Mouse (Mus musculus): ENCODE data around the gene Tns1.

The Tns1 gene

DNA sequence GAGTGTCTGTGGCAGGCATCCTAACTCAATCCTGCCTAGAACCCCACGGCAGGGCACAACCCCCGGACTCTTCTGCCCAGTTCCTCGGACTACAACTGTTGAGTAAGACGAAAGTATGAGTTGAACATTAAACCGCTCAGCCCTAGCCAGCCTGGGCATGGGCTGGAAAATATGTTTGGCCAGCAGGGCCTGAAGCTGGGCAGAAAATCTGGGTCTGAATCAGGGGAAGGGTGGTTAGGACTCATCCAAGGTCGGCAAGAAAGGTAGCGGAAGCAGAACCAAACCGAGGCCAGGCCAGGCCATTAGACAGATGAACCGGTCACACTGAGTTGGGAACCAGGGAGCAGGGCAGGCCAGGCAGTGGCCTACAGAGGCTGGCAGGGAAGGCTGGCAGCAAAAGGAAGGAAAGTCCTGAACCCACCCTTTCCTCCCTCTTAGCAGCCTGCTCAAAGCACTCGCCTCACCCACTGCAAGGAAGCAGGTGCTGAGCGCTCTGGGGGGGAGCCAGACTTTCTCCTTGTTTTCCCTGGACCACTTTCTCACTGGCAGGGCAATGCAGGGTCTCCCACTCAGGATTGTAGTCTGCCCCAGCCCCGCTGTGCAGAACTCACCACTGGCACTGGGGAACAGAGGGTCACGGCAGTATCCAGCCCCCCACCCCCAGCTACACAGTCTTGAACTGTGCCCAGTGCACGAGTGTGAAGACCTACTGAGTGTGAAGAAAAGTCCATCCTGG, 110.8 kb downstream of the Tns1 start:
- no peak for DNase-seq (ENCODE audit: low spot score)

DNA sequence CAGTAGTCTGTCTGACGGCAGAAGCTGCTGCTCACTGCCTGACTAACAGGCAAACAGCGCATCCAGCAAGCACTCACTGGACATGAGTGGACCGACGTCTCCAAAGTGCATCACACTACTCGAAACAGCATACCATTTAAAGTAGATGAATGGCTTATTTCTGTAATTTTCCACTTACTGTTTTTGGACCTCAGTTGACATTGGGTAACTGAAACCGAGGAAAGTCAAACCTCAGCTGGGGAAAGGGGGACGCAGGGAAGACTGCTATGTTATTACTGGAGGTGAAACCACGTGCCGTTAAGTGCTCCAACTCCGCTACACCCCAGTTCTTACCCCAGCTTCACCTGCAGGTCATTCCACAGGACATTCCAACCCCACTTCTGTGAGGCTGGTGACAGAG, 111.5 kb downstream of the Tns1 start:
- DNase-seq (ENCODE audit: low spot score): no peak

GRCm38 (mm10) chr1:74009495-74009894, 114.8 kb downstream of the Tns1 start:
- DNase-seq (ENCODE audit: low spot score): no peak

- DNase-seq (ENCODE audit: low spot score): no peak
Measured at GRCm38 (mm10) chr1:74008966-74009365, 115.3 kb downstream of the Tns1 start.

- no peak for DNase-seq (ENCODE audit: low spot score)
Measured at GRCm38 (mm10) chr1:74008498-74008897, 115.8 kb downstream of the Tns1 start.

GRCm38 (mm10) chr1:74007398-74008050, 116.7 kb downstream of the Tns1 start:
- DNase-seq (ENCODE audit: low spot score): no peak

GRCm38 (mm10) chr1:74005020-74005419, 119.2 kb downstream of the Tns1 start:
- no peak for DNase-seq (ENCODE audit: low spot score)

- no peak for DNase-seq (ENCODE audit: low spot score)
Measured at GRCm38 (mm10) chr1:74003723-74004122, 120.5 kb downstream of the Tns1 start.

DNA sequence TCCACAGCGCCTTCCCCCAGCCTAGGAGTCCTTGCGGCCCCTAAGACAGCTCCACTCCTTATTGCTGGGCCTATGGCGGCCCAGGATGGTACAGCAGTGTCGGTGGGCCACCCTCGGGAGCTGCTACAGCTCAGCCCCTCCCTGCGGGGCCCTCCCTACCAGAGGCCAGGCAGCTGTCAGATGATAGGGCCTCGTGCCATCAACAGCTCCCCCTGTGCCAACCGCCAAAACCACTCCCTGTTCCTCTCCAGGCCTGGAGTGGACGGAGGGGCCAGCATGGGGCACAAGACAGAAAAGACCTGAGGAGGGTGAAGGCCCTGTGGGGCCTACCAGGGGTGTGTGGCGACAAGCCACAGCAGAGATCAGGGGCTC, 122.8 kb downstream of the Tns1 start:
- no peak for DNase-seq (ENCODE audit: low spot score)

- peak; percentile 69 for DNase-seq (ENCODE audit: low spot score)
Measured at GRCm38 (mm10) chr1:74000810-74001448, 123.3 kb downstream of the Tns1 start.

GRCm38 (mm10) chr1:74000191-74000651, 124.0 kb downstream of the Tns1 start:
- DNase-seq (ENCODE audit: low spot score): peak; percentile 43

DNA sequence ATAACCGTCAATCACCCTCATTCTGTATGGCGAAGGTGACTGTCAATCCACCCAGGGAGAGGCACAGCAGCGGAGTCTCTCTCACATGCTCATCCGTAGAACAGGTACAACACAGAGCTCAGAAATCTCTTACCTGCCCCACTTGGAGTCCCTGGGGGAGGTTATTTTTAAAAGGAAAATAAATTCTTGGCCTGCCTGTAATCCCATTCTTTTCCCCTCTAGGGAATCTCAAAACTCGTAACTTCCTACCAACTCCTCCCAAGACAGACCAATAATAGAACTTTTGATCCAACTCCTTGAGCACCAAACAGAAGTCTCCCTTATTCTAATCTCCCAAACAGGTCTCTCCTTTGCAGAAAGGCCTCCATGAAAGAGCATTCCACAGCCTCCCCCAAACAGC, 124.7 kb downstream of the Tns1 start:
- no peak for DNase-seq (ENCODE audit: low spot score)

GRCm38 (mm10) chr1:73998925-73999375, 125.3 kb downstream of the Tns1 start:
- DNase-seq (ENCODE audit: low spot score): no peak

DNA sequence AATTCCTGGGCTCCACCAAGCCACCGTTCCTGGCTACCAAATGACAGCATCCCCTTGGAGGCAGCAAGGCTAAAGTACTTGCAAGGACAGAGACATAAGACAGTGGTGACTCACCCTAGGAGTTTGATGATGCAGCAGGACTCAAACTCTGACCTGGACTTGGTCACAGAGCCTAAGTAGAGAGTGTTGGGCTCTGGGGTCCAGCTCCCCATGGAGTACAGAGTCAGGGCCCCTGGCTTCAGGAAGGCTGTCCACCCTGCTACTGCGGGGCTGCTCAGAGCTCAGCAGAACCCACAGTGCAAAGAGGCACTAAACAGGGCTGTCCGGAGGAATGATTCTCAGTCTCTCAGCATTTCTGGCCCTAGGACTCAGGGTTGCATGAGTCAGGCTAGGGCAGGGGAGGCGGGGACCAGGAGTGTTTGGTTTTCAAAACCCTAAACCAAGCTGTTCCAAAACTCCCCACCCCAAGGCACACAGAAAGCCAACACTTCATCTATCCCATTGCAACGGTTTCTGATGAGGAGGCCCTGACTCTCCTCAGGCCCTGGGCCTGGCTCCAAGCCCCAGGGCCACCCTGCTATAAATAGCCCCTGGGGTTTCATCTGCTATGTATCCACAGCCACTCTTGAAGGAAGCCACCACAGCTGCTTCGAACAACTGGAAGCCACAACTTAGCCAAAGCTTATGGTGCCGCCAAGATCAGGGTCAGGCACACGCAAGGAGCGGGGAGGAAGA, 126.0 kb downstream of the Tns1 start:
- no peak for DNase-seq (ENCODE audit: low spot score)

DNA sequence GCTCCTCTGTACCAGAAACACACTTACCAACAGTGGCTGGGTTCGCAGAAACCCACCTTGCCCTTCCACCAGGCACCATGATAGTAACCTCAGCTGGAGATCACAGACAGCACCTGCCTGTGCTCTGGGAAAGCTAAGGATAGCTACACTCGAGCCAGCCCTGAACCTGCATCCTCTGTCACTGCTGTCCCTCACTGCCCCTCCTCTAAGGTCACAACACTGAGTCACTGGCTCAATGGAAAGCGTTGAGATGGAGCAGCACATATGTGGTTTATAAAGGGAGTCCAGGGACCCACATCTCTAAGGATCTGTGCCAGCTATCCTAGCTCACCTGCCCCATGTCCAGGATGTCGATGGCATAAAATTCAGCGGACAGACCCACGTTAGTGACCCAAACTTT, 126.9 kb downstream of the Tns1 start:
- no peak for DNase-seq (ENCODE audit: low spot score)

DNA sequence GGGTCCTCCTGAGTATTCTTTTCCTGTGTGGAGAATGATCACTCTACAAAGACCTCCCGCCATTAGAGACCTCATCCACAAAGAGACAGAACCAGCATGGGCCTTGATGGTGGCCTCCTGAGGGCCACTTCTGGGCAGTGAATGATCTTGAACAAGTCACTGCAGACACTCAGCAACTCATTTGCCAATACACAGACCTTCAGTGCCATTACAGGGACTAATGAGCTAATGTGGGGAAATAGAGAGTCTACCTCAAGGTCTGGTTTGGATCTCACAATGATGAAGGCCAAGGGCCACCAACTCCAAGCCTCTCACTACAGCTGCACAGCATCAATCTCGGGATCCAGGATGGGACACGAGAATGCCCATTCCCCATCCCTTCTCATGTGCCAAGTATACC, 127.6 kb downstream of the Tns1 start:
- no peak for DNase-seq (ENCODE audit: low spot score)

DNA sequence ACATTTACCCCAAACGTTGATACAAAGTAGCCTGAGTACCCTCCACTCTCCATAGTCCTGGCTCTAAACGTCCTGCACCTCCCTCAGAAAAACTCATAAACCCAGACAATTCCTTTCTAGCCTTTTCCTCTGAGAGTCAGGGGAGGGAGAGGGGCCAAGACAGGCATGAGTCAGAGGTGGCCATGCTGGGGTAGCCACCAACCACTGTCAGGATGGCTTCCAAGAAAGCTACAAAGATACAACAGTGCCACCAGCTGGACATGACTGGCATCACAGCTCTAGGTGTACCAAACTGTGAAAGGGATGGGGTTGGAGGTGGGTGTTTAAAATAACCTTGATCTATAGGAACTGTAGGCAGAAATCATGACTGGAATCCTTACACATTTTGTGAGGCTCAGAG, 128.0 kb downstream of the Tns1 start:
- DNase-seq (ENCODE audit: low spot score): peak; percentile 83

- DNase-seq (ENCODE audit: low spot score): no peak
Measured at GRCm38 (mm10) chr1:73995063-73995810, 129.0 kb downstream of the Tns1 start.

DNA sequence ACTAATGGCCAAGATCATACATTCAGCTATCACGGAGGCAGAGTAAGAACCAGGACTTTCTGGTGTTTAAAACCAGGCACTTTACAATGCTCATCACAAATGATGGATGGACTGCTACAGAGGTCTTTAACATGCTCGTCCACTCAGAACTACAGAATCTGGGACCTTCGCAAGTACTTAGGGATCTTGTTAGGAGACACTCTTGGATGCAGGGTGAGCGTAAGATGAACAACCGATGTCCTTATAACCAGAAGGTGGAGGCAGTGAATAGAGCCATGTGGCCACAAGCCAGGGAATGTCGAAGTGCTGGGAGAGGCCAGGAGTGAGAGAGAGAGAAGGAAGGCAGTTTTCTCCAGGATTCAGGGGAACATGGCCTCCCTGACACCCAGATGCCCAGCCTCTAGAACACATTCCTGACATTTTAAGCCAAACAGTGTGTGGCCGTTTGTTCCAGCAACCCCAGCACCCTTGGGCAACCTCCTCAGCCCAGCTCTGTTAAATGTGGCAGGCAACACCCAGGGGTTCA, 130.3 kb downstream of the Tns1 start:
- DNase-seq (ENCODE audit: low spot score): no peak

DNA sequence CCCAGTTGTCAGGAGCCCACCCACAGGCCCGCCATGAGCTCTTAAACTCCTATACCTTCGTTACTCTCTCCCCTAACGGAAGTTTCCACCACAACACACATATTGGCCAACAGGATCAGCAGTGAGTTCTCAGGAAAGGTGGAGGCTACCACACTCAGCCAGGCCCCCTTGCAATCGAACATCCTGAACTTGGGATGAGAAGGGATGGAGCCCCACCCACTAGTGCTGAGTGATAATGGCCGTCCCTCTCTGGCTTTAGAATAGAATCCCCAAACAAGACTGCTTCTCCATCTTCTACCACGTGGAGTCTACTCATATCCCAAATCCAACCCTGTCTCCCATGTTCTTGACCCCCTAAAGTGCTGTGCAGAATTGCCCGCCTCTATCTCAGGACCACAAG, 131.0 kb downstream of the Tns1 start:
- no peak for DNase-seq (ENCODE audit: low spot score)

DNA sequence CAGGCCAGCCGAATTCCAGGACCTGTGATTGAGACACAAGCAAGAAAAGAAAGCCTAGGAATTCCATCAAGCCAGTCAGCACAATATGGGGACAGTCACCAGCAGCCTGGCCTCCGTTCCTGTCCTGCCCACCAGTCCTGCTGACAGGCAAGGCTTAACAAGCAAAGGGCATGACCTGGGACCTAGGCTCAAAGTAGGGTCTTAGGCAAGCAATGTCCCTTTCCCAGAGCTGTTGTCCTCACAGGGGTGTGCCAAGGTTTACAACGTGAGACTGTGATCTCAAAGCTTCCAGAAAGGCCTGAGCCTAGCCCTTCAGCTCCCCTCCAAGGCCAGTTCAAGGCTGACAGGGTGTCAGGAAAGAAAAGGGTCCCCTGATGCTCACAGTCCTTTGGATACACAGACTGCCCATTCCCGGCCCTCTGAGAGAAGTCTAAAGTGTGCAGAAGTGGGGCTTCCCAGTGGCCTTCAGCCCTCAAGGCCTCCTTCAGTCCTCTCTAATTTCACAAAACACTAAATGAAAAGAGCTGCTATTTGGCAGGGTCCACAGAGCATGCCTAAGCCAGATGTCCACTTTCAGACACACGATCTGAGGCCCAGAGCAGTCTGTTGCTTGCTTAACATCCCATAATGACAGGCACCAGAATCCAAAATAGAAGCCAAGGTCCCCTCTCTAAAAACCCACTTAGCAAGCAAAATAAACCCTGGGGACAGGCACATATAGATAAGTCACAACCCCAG, 131.9 kb downstream of the Tns1 start:
- no peak for DNase-seq (ENCODE audit: low spot score)

Data from embryo, embryonic 10 days (tissue).